Comparison of ENCODE assay signal across 14 mouse cellular contexts in genomic region chr2:159270221-159271080, GRCm38 (mm10).
DNase-seq lines count a peak whose midpoint lies in the region; ATAC-seq lines count a peak whose summit lies in the region.
"Had no signal": no experiment of that assay in that cellular context is flagged by ENCODE, and none has a peak within 500 bp of the region (broad histone marks: within the 10 kb centered on the region; RNA-seq: fewer than 3 reads in every experiment).

No protein-coding gene starts in this region.

- H3K9me3 ChIP-seq in hindbrain, embryonic 13.5 days = no peaks in the 10 kb centered on the region
- H3K9me3 ChIP-seq: midbrain, embryonic 13.5 days; neural tube, embryonic 12.5 days had no signal

- H3K4me2 ChIP-seq in hindbrain, embryonic 13.5 days = no peak overlapping the region
- H3K4me2 ChIP-seq: midbrain, embryonic 13.5 days; neural tube, embryonic 12.5 days had no signal

- no peaks in the 10 kb centered on the region for H3K27me3 ChIP-seq in hindbrain, embryonic 13.5 days
- H3K27me3 ChIP-seq: midbrain, embryonic 13.5 days; neural tube, embryonic 12.5 days had no signal

- no peak overlapping the region for H3K9ac ChIP-seq in hindbrain, embryonic 13.5 days
- H3K9ac ChIP-seq: liver, embryonic 14.5 days; midbrain, embryonic 13.5 days; neural tube, embryonic 12.5 days had no signal

- no peaks in the 10 kb centered on the region for H3K4me1 ChIP-seq in hindbrain, embryonic 13.5 days (replicated peaks)
- H3K4me1 ChIP-seq: midbrain, embryonic 13.5 days; neural tube, embryonic 12.5 days had no signal

- no peak overlapping the region for H3K27ac ChIP-seq in hindbrain, embryonic 13.5 days
- H3K27ac ChIP-seq: liver, embryonic 14.5 days; midbrain, embryonic 13.5 days; neural tube, embryonic 12.5 days had no signal

- H3K4me3 ChIP-seq in hindbrain, embryonic 13.5 days = no peak overlapping the region
- H3K4me3 ChIP-seq: midbrain, embryonic 13.5 days; neural tube, embryonic 12.5 days had no signal

- WGBS in hindbrain, embryonic 13.5 days = 76% methylated on average over 10 of the region's 10 CpGs

- DNase-seq in adrenal gland, adult 2 months = peak; percentile 21
- DNase-seq in adrenal gland, postnatal 14 days = no peak
- DNase-seq in forelimb bud, embryonic 11.5 days (ENCODE audit: low read depth, low spot score) = peak; percentile 46
- DNase-seq in kidney, postnatal 25 days = peak; percentile 22 to 47
- DNase-seq in lung, postnatal 36 days = peak; percentile 12
- DNase-seq in c-Kit-positive CD71-positive TER-119-positive erythroid progenitor cells, embryonic 14.5 days (ENCODE audit: low spot score) = no peak
- DNase-seq: cerebellum, adult 2 months; retina, postnatal 1 day had no signal

- H3K36me3 ChIP-seq in hindbrain, embryonic 13.5 days = no peaks in the 10 kb centered on the region
- H3K36me3 ChIP-seq: midbrain, embryonic 13.5 days; neural tube, embryonic 12.5 days had no signal

- no peak for ATAC-seq in CD4-positive, CD25-positive, alpha-beta regulatory T cell, adult 4 months
- ATAC-seq in hindbrain, embryonic 13.5 days (ENCODE audit: low FRiP score) = no peak
- ATAC-seq: hindbrain, embryonic 16.5 days; midbrain, embryonic 13.5 days had no signal

Comparison
In these comparisons a context has a peak if more than half of its experiments do, and no peak if none do; other contexts are left out.
1. DNase-seq: peak in adrenal gland, adult 2 months (single experiment), forelimb bud, embryonic 11.5 days (single experiment), kidney, postnatal 25 days (2 of 2) and lung, postnatal 36 days (single experiment); none in adrenal gland, postnatal 14 days (single experiment) and c-Kit-positive CD71-positive TER-119-positive erythroid progenitor cells, embryonic 14.5 days (single experiment).